Mouse (Mus musculus) heart, postnatal 36 days (tissue): ENCODE results near the gene Nprl3. TPM values are rescaled to one million over a fixed set of nuclear protein-coding genes. Genes with fewer than 3 reads are reported as not detected.
"Not testable (repeated sequence)": the region's sequence is repeated elsewhere in the genome, so short reads cannot be mapped to it uniquely, and the experiment has no call there.

ENCODE experiments used
- DNase-seq, 2 experiments: peaks; one replicate each; pipeline ENCODE4 v3.0.0; 2021 to 2022
- intact Hi-C: fragments of 180-260 bp; cut with DNase I; formaldehyde crosslinking; loops from one replicate; pipeline ENCODE4 v1.15.1; 2025
- total RNA-seq, 2 experiments: library from RNA; stranded (reverse); gene quantifications; 2 replicates each; pipeline ENCODE4 v1.2.3; 2021

The Nprl3 gene
- total RNA-seq, 2 experiments from 2014 or later = 26.1 to 28.5 TPM

- no peak for DNase-seq
- intact Hi-C loops = loop anchor here (1.0 to 5.0 kb wide), 2 partner anchors 39 to 48 kb away; no protein-coding TSS in a partner anchor
These were observed 17.7 kb upstream of the Nprl3 start for GRCm38 (mm10) chr11:32285031-32285775.

DNA sequence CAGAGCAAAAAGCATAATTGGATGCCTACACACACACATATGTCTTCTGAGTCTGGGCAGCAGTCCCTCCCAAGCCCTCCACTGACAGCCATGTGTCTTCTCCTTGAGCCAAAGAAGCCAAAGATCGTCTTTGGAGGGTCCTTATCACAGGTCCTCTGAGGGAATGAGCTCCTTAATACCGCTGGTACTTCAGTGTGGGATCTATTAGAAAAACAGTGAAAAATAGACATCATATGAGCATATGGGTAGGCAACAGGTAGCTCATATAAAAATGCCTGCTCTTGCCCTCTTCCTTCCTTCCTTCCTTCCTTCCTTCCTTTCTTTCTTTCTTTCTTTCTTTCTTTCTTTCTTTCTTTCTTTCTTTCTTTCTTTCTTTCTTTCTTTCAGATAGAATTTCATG lies 17.1 kb upstream of the Nprl3 start:
- intact Hi-C loops, DNase-seq: not testable (repeated sequence)

- DNase-seq, intact Hi-C loops: not testable (repeated sequence)
These were observed 15.7 kb upstream of the Nprl3 start, which contains the start of gene Hba-a1 for GRCm38 (mm10) chr11:32283091-32283777. Gene Hba-a1, plus strand, starts transcription at chr11:32283511.

GRCm38 (mm10) chr11:32281416-32282144 lies 14.1 kb upstream of the Nprl3 start:
- intact Hi-C loops = no loop called here
- no peak for DNase-seq

GRCm38 (mm10) chr11:32280646-32281045 lies 13.1 kb upstream of the Nprl3 start:
- intact Hi-C loops = no loop called here

DNA sequence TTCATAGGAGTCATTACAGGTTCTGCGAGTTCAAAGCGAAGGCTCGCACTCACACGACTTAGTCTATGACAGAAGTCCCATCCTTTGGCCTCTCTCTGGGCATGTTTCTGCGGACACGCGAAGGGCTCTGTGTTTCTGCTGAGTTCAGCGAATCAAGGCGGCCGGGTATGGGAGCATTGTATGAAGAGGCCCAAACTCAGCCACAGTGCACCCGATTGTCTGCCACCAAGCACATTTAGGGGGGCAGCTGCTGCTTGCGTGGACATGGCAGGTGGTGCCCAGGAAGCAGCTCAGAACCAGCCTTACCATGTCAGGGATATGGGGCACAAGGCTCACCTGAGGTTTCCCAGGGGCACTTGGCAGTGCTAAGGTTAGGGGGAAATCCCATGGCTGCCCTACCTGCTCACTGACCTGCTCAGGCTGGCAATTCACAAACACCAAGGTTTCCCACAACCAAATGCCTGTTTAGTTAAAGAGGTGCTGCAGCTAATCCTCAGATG lies 11.0 kb upstream of the Nprl3 start:
- no peak for DNase-seq
- intact Hi-C loops = no loop called here

More at GRCm38 (mm10) chr11:32280646-32281045, 13.1 kb upstream of the Nprl3 start:
- DNase-seq = no peak

GRCm38 (mm10) chr11:32277736-32278457 lies 10.4 kb upstream of the Nprl3 start:
- no peak for DNase-seq
- intact Hi-C loops = no loop called here

DNA sequence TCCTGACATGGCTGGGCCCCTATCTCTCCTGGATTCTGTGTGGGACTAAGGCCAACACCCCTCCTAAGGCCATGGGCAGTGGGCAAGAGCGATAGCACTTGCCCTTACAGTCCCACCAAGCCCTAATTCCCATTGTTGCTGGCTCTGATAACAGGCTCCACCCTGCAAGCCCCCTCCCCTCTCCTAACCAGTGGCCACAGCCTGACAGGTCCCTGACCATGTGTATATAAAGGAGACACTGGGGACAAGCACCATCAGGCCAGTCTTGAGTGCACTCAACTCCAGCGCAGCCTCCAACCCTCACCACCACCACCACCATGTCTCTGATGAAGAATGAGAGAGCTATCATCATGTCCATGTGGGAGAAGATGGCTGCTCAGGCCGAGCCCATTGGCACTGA lies 8.8 kb upstream of the Nprl3 start, which contains the start of gene Hba-x:
Gene Hba-x, plus strand, starts transcription at position 54 of the 400 bp plus-strand sequence.
- no peak for DNase-seq
- intact Hi-C loops = no loop called here

DNA sequence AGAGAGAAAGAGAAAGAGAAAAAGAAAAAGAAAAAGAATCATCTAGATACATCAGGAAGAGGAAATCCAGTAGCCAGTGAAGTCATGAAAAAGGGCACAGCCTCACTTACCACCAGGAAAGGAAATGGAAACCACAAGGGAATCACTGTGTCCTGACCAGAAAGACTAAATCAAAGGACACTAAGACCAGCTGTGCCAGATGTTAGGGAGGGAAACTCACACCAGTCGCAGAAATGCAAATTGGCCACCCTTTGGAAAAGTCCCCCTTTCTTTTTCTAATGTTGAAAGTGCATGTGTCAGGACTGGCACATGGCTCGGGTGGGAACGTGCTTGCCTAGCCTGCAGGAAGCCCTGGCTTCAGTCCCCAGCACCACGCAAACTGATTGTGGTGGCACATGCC lies 3.7 kb upstream of the Nprl3 start:
- intact Hi-C loops = no loop called here
- DNase-seq = no peak

- intact Hi-C loops = no loop called here
- DNase-seq = no peak
These were observed 1.4 kb upstream of the Nprl3 start for GRCm38 (mm10) chr11:32268952-32269351.

- intact Hi-C loops = no loop called here
- DNase-seq = no peak
These were observed 457 bp upstream of the Nprl3 start for GRCm38 (mm10) chr11:32267964-32268363.

GRCm38 (mm10) chr11:32266776-32267175 lies 731 bp downstream of the Nprl3 start:
- intact Hi-C loops = no loop called here
- DNase-seq = no peak

DNA sequence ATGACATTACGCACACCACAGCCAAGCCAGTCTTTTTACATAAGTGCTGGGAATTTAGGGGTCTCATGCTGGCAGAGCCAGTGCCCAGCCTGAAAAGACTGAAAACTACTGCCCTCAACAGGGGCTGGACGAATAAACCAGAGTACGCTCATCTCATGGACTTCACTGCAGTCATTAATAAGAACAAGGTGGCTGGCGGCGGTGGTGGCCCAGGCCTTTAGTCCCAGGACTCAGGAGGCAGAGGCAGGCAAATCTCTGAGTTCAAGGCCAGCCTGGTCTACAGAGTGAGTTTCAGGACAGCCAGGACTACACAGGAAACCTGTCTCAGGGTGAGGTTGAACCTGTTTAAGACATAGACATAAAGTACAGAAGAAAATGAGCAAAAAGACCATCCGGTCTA lies 1.3 kb downstream of the Nprl3 start:
- DNase-seq = no peak
- intact Hi-C loops = no loop called here

DNA sequence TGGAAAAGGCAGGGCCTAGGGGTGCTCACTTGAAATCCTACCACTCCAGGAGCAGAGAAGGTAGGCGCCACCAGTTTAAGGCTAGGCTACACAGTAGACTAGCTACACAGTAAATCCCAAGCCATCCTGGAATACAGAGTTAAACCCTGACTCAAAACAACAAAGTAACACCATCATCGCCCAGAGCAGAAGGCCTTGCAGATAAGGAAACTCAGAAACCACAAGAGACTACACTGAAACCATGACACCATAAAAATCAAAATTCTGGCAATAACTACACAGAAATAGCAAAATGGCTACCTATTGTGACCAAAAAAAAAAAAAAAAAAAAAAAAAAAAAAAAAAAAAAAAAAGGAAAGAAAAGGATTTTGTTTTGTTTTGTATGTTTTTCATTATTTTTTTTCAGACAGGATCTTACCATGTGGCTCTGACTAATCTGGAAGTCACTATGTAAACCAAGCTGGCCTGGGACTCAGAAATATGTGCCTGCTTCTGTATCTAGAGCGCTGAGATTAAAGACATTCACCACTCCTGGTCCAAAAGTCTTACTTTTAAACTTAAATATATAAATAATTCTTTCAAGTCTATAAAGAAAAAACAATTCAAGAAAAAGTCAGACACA lies 2.3 kb downstream of the Nprl3 start:
- intact Hi-C loops = no loop called here

DNA sequence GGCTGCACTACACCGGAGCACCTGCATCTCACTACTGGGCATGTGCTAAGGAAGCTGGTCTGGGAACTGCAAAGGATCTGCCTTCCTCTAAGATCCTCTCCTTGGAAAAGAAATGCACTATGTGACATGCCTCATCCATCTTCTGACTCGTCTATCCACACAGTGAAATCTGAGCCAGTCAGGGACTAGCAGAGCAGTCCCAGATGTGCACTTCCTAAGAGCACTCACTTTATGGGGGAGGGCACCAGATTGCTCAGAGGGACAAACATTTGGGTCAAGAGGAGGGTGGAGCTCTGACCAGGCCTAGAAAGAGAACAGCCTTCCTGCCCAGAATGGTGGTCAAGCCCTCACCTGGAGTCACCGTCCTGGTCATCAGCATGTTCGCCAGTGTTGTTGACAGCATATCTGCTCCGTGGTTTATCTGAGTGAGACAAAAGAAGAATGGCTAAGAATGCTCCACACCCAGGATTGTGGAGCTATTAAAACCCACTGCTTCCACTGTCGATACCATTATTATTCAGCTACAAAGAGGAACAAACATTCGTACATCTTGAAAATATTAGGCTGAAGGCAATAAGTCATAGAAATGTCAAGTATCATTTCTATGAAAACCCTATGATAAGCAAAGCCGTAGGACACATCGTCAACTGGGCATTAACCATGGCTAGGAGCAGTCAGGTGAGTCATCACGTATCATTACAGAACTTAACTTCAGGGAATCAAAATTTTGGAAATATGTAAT lies 4.7 kb downstream of the Nprl3 start:
- DNase-seq = no peak

More for the DNA sequence above, 2.3 kb downstream of the Nprl3 start:
- DNase-seq = no peak

GRCm38 (mm10) chr11:32256566-32256965 lies 10.9 kb downstream of the Nprl3 start:
- intact Hi-C loops = no loop called here
- no peak for DNase-seq

More for the DNA sequence above, 4.7 kb downstream of the Nprl3 start:
- intact Hi-C loops = no loop called here

DNA sequence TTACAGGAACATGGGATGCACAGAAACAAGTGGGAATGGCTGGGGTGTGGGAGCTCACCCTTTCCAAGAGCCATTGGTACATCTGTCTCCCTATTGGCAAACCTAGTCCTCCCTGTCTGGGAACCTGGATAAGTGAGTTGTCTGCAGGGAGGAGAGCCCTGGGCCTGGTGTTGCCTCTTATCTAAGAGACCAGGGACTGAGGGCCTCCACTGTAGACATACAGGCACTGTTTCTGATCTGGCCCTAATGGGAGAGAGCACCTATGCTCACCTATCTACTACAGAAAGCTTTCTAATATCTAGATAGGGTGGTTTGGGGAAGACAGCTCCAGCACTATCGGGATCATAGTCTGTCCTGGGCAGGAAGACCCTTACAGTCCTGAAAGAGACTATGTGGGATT lies 11.4 kb downstream of the Nprl3 start:
- no peak for DNase-seq
- intact Hi-C loops = no loop called here

GRCm38 (mm10) chr11:32253121-32253520 lies 14.4 kb downstream of the Nprl3 start:
- intact Hi-C loops = no loop called here
- DNase-seq = no peak
